Mouse (Mus musculus): ENCODE measurements around the gene Cdk14. TPM values are rescaled to one million over a fixed set of nuclear protein-coding genes. Genes with fewer than 3 reads are reported as not detected.

Gene Cdk14
- polyA plus RNA-seq, 1 experiment from 2014 or later, result 42.2 TPM

DNA sequence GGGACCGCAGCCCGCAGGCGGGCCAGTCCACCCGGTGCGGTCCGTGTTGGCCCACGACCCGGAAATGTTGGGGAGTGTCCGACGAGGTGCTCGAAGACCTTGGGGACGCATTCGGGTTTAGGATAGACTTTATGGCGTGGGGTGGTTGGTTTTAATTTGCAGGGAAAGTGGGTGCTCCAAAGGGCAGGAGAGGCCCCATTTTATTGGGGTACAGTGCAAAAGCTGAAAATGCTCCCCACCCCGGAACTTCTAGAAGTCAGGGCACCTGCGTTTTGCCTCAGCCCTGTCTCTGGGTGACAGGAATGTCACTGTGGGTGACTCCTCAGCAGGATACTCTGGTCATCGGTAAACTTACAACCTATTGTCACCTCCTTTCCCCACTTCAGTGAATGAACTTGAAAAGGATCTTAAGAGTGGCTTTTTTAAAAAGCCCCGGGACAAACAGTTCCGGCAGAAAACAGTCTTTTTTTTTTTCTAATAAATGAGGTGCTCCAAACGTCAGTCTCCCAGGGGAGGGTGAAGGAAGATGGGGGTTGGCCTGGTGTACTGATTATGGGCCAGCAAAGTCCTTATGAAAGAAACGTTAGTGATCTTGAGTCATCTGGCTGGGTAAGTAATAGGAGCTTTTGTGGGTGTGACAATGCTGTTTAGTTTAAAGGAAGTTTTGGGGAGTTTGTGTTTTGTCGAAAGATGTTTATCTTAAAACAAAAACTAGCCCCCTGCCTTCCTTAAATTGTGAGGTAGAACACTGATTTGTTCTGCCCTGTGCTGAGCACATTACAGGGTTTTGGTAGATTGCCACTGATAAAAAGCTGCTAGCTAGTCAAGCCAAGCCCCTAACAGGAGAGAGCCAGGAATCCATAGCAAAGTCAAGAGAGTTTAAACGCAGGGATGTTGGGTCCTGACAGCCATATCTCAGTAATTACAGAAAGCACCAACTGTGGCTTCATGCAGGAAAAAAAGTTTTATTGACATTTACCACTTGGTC, 39.1 kb downstream of the Cdk14 start:
- Histone ChIP-seq H3K27me3 (replicated peaks) (no peaks in the 10 kb centered on the region), H3K4me2 (peak overlapping the region; percentile 93), H3K36me3 (no peaks in the 10 kb centered on the region), H3K9me3 (replicated peaks) (no peaks in the 10 kb centered on the region), H3K9ac (replicated peaks) (peak overlapping the region; percentile 83), H3K27ac (replicated peaks) (peak overlapping the region; percentile 92), H3K4me1 (peaks cover 28% of the 10 kb centered on the region), H3K4me3 (replicated peaks) (peak overlapping the region; percentile 82)
- WGBS, result 3% methylated on average over 23 of the region's 23 CpGs
- no peak for ATAC-seq (ENCODE audit: low FRiP score)

DNA sequence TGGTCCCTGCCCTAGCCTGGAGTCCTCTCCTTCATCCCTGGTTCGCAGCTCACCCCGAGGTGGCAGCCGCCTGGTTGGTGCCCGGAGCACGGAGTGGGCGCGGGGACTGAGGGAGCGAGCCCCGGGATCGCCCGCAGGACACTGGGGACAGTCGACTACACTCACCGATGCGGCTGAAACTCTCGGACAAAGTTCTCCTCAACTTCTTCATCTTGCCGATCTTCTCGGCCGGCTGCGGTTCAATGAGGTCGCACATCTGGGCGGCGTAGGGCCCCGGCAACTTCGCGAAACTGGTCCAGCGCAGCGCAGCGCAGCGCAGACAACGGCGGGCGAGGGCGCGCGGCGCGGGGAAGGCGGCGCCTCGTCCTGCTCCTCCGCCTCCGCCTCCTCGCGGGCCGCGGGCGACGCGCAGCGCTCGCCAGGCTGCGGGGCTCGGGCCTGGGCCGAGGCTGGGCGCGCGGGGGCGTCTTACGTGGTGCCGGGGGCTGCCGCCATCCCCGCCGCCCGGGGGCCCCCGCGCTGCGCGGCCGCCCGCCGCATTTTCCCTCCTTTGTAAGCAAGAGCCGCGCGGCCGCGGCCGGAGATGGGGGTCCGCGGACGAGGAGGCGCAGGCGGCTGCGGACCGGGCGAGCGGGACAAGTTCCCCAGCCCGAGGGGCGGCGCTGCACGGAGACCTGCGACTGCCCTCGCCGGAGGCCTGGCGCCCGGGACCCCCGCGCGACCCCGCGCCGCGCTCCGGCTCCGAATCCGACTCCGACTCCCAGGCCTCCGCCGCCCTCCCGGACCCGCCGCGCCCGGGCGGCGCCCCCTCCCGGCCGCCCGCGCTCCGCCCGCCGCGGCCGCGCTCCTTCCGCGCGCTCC, 40.0 kb downstream of the Cdk14 start:
- Histone ChIP-seq H3K36me3 (no peaks in the 10 kb centered on the region), H3K4me3 (replicated peaks) (peak overlapping the region; percentile 82), H3K9me3 (replicated peaks) (no peaks in the 10 kb centered on the region), H3K9ac (replicated peaks) (peak overlapping the region; percentile 83), H3K4me2 (peak overlapping the region; percentile 93), H3K27ac (replicated peaks) (peak overlapping the region; percentile 92), H3K4me1 (peaks cover 28% of the 10 kb centered on the region), H3K27me3 (replicated peaks) (no peaks in the 10 kb centered on the region)
- peak; percentile 96 for ATAC-seq (ENCODE audit: low FRiP score)
- under 1% methylated on average over 87 of the region's 128 CpGs for WGBS

DNA sequence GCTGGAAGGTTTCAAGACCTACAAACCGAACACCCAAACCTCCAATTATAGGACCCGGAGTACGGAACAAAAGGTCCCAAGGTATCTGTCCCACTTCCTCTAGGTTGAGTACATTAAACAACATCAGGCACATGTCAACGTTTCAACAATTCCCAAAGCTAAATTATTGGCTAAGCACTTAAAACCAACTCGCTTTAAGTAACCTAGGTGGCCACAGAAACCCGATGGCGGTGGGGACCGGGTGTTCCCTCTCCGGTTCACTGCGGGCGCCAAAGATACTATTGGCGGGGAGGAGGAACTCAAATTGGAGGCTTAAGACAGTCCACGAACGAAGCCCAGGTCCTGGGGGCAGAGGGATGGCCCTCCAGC, 40.6 kb downstream of the Cdk14 start:
- Histone ChIP-seq H3K9me3 (replicated peaks) (no peaks in the 10 kb centered on the region), H3K4me2 (peak overlapping the region; percentile 93), H3K4me3 (replicated peaks) (peak overlapping the region; percentile 82), H3K27me3 (replicated peaks) (no peaks in the 10 kb centered on the region), H3K9ac (replicated peaks) (peak overlapping the region; percentile 83), H3K36me3 (no peaks in the 10 kb centered on the region), H3K27ac (replicated peaks) (peak overlapping the region; percentile 92), H3K4me1 (peaks cover 28% of the 10 kb centered on the region)
- under 1% methylated on average over 14 of the region's 14 CpGs for WGBS
- ATAC-seq (ENCODE audit: low FRiP score), result no peak

DNA sequence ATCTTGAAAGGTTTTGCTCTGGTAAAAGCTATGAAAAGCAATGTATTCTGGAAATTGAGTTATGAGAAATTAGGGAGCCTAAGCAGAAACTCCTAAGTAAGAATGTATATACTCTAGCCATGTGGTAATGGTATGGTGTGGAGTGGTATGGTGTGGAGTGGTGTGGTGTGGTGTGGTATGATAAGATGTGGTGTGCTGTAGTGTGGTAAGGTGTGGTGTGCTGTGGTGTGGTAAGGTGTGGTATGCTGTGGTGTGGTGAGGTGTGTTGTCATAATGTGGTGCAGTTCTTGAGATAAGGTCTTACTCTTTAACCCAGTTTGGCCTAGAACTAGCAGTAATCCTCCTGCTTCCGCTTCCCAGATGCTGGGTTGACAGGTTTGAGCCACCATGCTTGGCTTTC, 45.7 kb downstream of the Cdk14 start:
- no peak overlapping the region for H3K9ac ChIP-seq (replicated peaks)
- no peak overlapping the region for H3K4me2 ChIP-seq
- 100% methylated on average over 1 of the region's 1 CpGs for WGBS
- H3K4me3 ChIP-seq (replicated peaks), result no peak overlapping the region
- no peak for ATAC-seq (ENCODE audit: low FRiP score)
- H3K36me3 ChIP-seq, result no peaks in the 10 kb centered on the region
- no peak overlapping the region for H3K27ac ChIP-seq (replicated peaks)
- H3K9me3 ChIP-seq (replicated peaks), result no peaks in the 10 kb centered on the region
- no peaks in the 10 kb centered on the region for H3K27me3 ChIP-seq (replicated peaks)
- peaks cover 32% of the 10 kb centered on the region for H3K4me1 ChIP-seq

DNA sequence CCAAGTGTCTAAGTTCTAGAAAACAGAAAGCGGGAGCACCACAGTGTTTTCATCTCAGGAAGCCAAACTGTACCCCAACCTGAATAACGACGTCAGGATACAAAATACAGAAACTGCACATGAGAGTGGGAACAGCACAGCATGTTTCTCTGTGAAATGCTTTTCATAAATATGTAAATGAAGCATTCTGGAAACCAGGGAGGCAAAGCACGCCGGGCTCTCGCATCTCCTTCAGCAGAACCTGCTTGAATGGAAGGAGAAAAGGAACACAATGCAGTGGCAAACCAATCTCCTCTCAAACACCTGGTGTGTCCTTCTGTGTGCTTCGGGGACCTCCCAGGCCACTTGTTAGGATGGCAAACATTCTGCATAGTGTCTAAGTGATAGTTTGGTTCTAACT, 46.6 kb downstream of the Cdk14 start:
- Histone ChIP-seq H3K36me3 (no peaks in the 10 kb centered on the region), H3K9ac (replicated peaks) (no peak overlapping the region), H3K4me2 (no peak overlapping the region), H3K27me3 (replicated peaks) (no peaks in the 10 kb centered on the region), H3K27ac (replicated peaks) (no peak overlapping the region), H3K9me3 (replicated peaks) (no peaks in the 10 kb centered on the region), H3K4me1 (peaks cover 24% of the 10 kb centered on the region), H3K4me3 (replicated peaks) (no peak overlapping the region)
- 43% methylated on average over 7 of the region's 7 CpGs for WGBS
- ATAC-seq (ENCODE audit: low FRiP score), result no peak

DNA sequence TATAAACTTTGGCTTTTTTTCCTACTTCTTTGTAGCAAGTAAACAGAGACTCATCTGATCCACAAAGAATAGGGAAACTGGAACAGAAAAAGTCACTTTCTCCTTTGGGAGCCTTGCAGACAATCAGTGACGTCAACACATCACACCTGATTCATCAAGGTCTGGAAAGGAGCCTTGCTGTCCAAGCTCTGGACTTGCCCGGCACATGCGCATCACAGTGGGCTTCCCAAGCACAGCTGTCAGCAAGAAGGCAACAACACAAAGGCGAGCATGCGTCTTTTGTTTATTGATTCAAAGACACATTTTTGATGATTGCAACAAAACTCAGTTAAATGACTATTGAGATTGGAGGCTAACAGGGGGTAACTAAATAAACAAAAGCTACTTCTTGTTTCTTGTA, 47.2 kb downstream of the Cdk14 start:
- H3K36me3 ChIP-seq, result no peaks in the 10 kb centered on the region
- H3K4me3 ChIP-seq (replicated peaks), result no peak overlapping the region
- H3K4me2 ChIP-seq, result no peak overlapping the region
- WGBS, result 51% methylated on average over 5 of the region's 5 CpGs
- H3K4me1 ChIP-seq, result peaks cover 21% of the 10 kb centered on the region
- no peak overlapping the region for H3K9ac ChIP-seq (replicated peaks)
- no peak overlapping the region for H3K27ac ChIP-seq (replicated peaks)
- no peak; the same call in 1 of the 2 replicates for ATAC-seq (ENCODE audit: low FRiP score)
- no peaks in the 10 kb centered on the region for H3K9me3 ChIP-seq (replicated peaks)
- no peaks in the 10 kb centered on the region for H3K27me3 ChIP-seq (replicated peaks)

DNA sequence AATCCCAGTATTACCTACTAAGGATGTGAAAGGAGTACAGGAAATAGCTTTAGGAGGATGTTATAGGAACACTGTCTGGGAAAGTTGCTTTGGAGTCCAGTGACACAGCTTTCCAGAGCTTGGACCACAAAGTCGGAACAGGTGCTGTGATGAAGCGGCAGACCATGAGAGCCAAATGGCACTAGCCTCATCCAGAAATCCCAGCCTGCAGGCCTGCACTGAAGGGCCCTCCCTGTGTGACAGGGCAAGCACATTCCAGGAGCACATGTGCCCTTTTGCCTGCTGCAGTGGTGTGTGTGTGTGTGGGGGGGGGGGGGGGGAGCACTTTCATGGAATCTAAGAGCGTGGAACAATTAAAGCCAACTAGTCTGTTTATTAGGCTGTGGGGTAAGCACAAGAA, 47.8 kb downstream of the Cdk14 start:
- 77% methylated on average over 3 of the region's 3 CpGs for WGBS
- no peak overlapping the region for H3K4me3 ChIP-seq (replicated peaks)
- no peak overlapping the region for H3K9ac ChIP-seq (replicated peaks)
- H3K9me3 ChIP-seq (replicated peaks), result no peaks in the 10 kb centered on the region
- H3K4me1 ChIP-seq, result peaks cover 15% of the 10 kb centered on the region
- peak; percentile 48; the same call in 1 of the 2 replicates for ATAC-seq (ENCODE audit: low FRiP score)
- H3K36me3 ChIP-seq, result no peaks in the 10 kb centered on the region
- H3K27me3 ChIP-seq (replicated peaks), result no peaks in the 10 kb centered on the region
- no peak overlapping the region for H3K4me2 ChIP-seq
- no peak overlapping the region for H3K27ac ChIP-seq (replicated peaks)

DNA sequence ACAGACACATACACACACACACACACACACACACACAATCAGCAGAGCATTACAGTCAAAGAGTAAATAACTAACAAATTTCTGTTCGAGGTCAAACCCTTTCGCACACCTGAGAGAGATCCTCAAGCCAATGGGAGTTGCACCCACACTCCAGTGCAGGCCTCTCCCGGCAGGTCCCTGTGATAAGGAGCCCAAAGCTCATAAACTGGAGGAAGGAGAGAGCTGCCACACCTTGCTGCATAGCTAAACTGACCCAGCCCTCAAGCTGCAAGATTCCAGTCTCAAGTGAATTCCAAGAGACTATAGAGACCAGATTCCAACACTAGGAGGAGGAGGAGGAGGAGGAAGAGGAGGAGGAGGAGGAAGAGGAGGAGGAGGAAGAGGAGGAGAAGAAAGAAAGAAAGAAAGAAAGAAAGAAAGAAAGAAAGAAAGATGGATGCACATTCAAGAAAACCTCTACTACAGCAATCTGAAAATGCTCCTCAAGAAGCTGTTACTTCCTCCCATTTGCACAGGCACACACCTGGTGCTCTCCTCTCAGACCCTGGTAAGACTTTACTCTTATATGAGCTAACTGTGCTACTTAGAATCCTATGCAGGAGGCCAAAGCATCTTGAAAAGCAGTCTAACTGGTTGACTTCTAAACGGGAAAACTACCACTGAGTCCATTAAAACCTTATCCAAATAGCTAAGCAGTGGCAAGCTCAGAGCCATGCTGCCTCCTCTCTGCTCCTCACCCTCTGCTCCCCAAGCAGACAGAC, 49.6 kb downstream of the Cdk14 start:
- H3K27ac ChIP-seq (replicated peaks), result no peak overlapping the region
- 83% methylated on average over 4 of the region's 4 CpGs for WGBS
- H3K4me1 ChIP-seq, result peaks cover 13% of the 10 kb centered on the region
- no peak overlapping the region for H3K4me2 ChIP-seq
- no peak for ATAC-seq (ENCODE audit: low FRiP score)
- no peaks in the 10 kb centered on the region for H3K9me3 ChIP-seq (replicated peaks)
- no peak overlapping the region for H3K9ac ChIP-seq (replicated peaks)
- H3K36me3 ChIP-seq, result no peaks in the 10 kb centered on the region
- no peak overlapping the region for H3K4me3 ChIP-seq (replicated peaks)
- no peaks in the 10 kb centered on the region for H3K27me3 ChIP-seq (replicated peaks)

DNA sequence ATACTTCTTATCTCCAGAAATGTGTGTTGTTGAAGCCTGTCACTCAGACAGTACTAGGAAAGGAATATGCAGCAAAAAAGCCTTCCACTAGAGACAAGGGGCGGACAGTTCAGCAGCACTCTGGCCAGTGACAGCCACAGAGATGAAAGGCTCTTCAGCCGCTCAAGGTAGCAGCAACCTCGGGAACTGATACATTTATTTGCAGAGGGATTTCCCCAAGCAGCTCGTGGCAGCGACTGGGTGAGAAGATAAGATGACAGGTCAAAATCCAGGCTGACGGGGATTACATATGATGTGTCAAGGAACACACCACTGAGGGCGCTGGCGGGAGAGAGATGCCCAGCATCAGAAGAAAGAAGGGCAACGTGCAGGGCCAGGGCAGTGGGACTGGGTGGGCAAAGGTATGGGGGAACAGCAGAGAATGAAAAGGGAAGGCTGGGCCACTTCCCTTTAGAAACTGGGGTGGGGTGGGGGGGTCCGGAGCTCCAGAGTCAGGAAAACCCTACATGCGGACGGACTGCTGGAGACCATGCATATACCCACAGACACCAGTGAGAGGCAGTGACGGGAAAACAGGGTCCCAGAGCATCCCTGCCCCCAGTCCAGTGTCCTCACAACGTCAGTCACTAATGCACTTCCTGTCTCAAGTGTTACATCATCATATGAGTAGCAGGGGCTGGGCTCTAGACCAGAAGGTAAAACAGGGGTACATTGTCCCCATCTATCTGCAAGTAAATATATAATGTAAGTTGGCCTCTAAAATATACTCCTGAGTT, 51.5 kb downstream of the Cdk14 start:
- whole genome bisulfite sequencing, result 88% methylated on average over 14 of the region's 14 CpGs
- H3K4me3 ChIP-seq (replicated peaks), result no peak overlapping the region
- H3K9ac ChIP-seq (replicated peaks), result no peak overlapping the region
- no peaks in the 10 kb centered on the region for H3K9me3 ChIP-seq (replicated peaks)
- no peaks in the 10 kb centered on the region for H3K36me3 ChIP-seq
- H3K4me1 ChIP-seq, result peaks cover 11% of the 10 kb centered on the region
- no peaks in the 10 kb centered on the region for H3K27me3 ChIP-seq (replicated peaks)
- H3K27ac ChIP-seq (replicated peaks), result no peak overlapping the region
- no peak for ATAC-seq (ENCODE audit: low FRiP score)
- H3K4me2 ChIP-seq, result no peak overlapping the region

DNA sequence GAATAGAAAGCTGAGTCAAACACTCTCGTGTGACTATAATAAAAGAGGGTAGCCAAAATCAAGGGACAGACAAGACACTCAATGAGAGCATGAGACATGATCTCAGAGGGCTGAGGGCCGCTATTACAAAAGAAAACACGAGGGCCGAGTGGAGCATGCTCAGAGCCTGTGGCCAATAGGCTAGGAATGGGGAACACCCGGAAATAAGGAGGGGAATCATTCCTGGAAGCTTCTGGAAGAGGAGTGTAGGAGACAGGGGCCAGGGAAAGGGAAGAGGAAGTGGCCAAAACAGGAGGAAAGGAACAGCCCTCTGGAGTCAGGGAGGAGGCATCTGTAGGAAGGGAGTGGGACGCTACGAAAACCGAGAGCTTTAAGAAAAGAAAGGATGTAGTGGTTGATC, 52.6 kb downstream of the Cdk14 start:
- no peaks in the 10 kb centered on the region for H3K9me3 ChIP-seq (replicated peaks)
- H3K9ac ChIP-seq (replicated peaks), result no peak overlapping the region
- no peak overlapping the region for H3K4me2 ChIP-seq
- peaks cover 3% of the 10 kb centered on the region; the same call in 1 of the 2 replicates for H3K4me1 ChIP-seq
- no peak overlapping the region for H3K27ac ChIP-seq (replicated peaks)
- H3K4me3 ChIP-seq (replicated peaks), result no peak overlapping the region
- no peaks in the 10 kb centered on the region for H3K27me3 ChIP-seq (replicated peaks)
- no peaks in the 10 kb centered on the region for H3K36me3 ChIP-seq
- 91% methylated on average over 8 of the region's 8 CpGs for WGBS
- ATAC-seq (ENCODE audit: low FRiP score), result no peak

All from neural tube, embryonic 15.5 days (tissue).